Mouse (Mus musculus): ENCODE results near the gene Ccdc71. TPM values are rescaled to one million over a fixed set of nuclear protein-coding genes. Genes with fewer than 3 reads are reported as not detected.

The Ccdc71 gene
- polyA plus RNA-seq, 2 experiments: 29.2 to 45.4 TPM

DNA sequence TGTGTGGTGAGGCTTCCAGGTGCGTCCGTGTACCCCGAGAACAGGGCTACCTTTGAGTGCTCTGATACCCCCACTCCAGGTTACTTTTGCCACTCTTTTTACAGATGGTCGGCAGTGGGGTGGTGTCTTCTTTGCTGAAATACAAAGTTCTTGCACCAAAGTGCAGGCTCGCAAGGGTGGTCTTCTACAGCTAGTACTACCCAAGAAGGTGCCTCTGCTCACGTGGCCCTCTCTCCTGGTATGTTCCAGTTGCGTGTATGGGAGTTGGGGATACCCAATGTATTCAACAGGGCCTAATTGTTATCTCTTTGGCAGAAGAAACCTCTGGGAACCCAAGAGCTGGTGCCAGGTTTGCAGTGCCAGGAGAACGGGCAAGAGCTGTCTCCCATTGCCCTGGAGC is 32.9 kb downstream of the Ccdc71 start:
- H3K4me1 ChIP-seq (ENCODE audit: control insufficient read depth, insufficient read depth, low read length): peaks cover 12% of the 10 kb centered on the region
- ATAC-seq (ENCODE audit: low FRiP score, low read depth): no peak
- no peak overlapping the region for H3K4me3 ChIP-seq (replicated peaks; ENCODE audit: low read length)
- WGBS: 95% methylated on average over 8 of the region's 8 CpGs
- no peaks in the 10 kb centered on the region for H3K27me3 ChIP-seq (ENCODE audit: control insufficient read depth, insufficient read depth, low read length)
- H3K9me3 ChIP-seq (ENCODE audit: control insufficient read depth, low read length): no peaks in the 10 kb centered on the region
- no peak overlapping the region for H3K9ac ChIP-seq (ENCODE audit: low read depth, low read length, severe bottlenecking)
- peaks cover 83% of the 10 kb centered on the region for H3K36me3 ChIP-seq (ENCODE audit: control insufficient read depth, insufficient read depth, low read length)
- H3K4me2 ChIP-seq (replicated peaks; ENCODE audit: low read depth, low read length, severe bottlenecking): no peak overlapping the region
- no peak for TF ChIP-seq POLR2A (IDR thresholded peaks at IDR 0.05; ENCODE audit: borderline replicate concordance, extremely low read depth, insufficient read depth, insufficient read length)
- no peak for DNase-seq (ENCODE audit: low spot score)
- no peak overlapping the region for H3K27ac ChIP-seq (replicated peaks; ENCODE audit: low read depth, low read length)

- H3K4me1 ChIP-seq (ENCODE audit: control insufficient read depth, insufficient read depth, low read length): peaks cover 12% of the 10 kb centered on the region
- no peak overlapping the region for H3K9ac ChIP-seq (ENCODE audit: low read depth, low read length, severe bottlenecking)
- WGBS: 93% methylated on average over 19 of the region's 19 CpGs
- ATAC-seq (ENCODE audit: low FRiP score, low read depth) (no peak), DNase-seq (ENCODE audit: low spot score) (no peak)
- TF ChIP-seq POLR2A (IDR thresholded peaks at IDR 0.05; ENCODE audit: borderline replicate concordance, extremely low read depth, insufficient read depth, insufficient read length): no peak
- no peaks in the 10 kb centered on the region for H3K27me3 ChIP-seq (ENCODE audit: control insufficient read depth, insufficient read depth, low read length)
- peaks cover 83% of the 10 kb centered on the region for H3K36me3 ChIP-seq (ENCODE audit: control insufficient read depth, insufficient read depth, low read length)
- H3K27ac ChIP-seq (replicated peaks; ENCODE audit: low read depth, low read length): no peak overlapping the region
- no peak overlapping the region for H3K4me2 ChIP-seq (replicated peaks; ENCODE audit: low read depth, low read length, severe bottlenecking)
- H3K9me3 ChIP-seq (ENCODE audit: control insufficient read depth, low read length): no peaks in the 10 kb centered on the region
- H3K4me3 ChIP-seq (replicated peaks; ENCODE audit: low read length): no peak overlapping the region
These were observed 34.0 kb downstream of the Ccdc71 start for GRCm38 (mm10) chr9:108494146-108494825.

DNA sequence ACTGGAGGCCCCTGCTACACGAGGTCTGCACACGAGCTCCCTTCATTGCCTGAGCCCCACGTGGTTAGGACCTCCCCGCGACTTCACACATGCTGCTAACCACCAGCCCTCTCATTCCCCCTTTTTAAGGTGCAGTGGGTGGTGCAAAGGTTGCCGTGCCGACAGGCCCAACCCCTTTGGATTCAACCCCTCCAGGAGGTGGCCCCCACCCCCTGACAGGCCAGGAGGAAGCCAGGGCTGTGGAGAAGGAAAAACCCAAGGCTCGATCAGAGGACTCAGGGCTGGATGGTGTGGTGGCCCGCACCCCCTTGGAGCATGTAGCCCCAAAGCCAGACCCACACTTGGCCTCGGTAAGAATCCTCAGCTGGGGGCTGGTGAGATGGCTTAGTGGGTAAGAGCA is 34.6 kb downstream of the Ccdc71 start:
- peaks cover 83% of the 10 kb centered on the region for H3K36me3 ChIP-seq (ENCODE audit: control insufficient read depth, insufficient read depth, low read length)
- no peak overlapping the region for H3K9ac ChIP-seq (ENCODE audit: low read depth, low read length, severe bottlenecking)
- DNase-seq (ENCODE audit: low spot score) (no peak), ATAC-seq (ENCODE audit: low FRiP score, low read depth) (no peak)
- H3K9me3 ChIP-seq (ENCODE audit: control insufficient read depth, low read length): no peaks in the 10 kb centered on the region
- no peak overlapping the region for H3K27ac ChIP-seq (replicated peaks; ENCODE audit: low read depth, low read length)
- H3K4me1 ChIP-seq (ENCODE audit: control insufficient read depth, insufficient read depth, low read length): peaks cover 12% of the 10 kb centered on the region
- no peak overlapping the region for H3K4me3 ChIP-seq (replicated peaks; ENCODE audit: low read length)
- H3K4me2 ChIP-seq (replicated peaks; ENCODE audit: low read depth, low read length, severe bottlenecking): no peak overlapping the region
- H3K27me3 ChIP-seq (ENCODE audit: control insufficient read depth, insufficient read depth, low read length): no peaks in the 10 kb centered on the region
- no peak for TF ChIP-seq POLR2A (IDR thresholded peaks at IDR 0.05; ENCODE audit: borderline replicate concordance, extremely low read depth, insufficient read depth, insufficient read length)
- 81% methylated on average over 10 of the region's 10 CpGs for WGBS

DNA sequence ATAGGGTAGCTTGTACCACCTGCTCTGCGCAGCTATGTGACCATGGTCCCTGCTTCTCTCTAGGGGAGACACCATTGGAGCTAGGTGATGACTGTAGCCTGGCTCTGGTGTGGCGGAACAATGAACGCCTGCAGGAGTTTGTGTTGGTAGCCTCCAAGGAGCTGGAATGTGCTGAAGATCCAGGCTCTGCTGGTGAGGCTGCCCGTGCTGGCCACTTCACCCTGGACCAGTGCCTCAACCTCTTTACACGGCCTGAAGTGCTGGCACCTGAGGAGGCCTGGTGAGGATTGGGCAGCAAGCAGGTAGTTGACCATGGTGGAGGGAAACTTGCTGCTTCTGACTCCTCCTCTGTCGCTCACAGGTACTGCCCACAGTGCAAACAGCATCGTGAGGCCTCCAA is 38.9 kb downstream of the Ccdc71 start:
- H3K4me2 ChIP-seq (replicated peaks; ENCODE audit: low read depth, low read length, severe bottlenecking): no peak overlapping the region
- H3K9ac ChIP-seq (ENCODE audit: low read depth, low read length, severe bottlenecking): no peak overlapping the region
- no peak overlapping the region for H3K4me3 ChIP-seq (replicated peaks; ENCODE audit: low read length)
- H3K4me1 ChIP-seq (ENCODE audit: control insufficient read depth, insufficient read depth, low read length): no peaks in the 10 kb centered on the region
- WGBS: 92% methylated on average over 7 of the region's 7 CpGs
- no peak overlapping the region for H3K27ac ChIP-seq (replicated peaks; ENCODE audit: low read depth, low read length)
- no peak for ATAC-seq (ENCODE audit: low FRiP score, low read depth)
- DNase-seq (ENCODE audit: low spot score): no peak
- TF ChIP-seq POLR2A (IDR thresholded peaks at IDR 0.05; ENCODE audit: borderline replicate concordance, extremely low read depth, insufficient read depth, insufficient read length): no peak
- peaks cover 91% of the 10 kb centered on the region for H3K36me3 ChIP-seq (ENCODE audit: control insufficient read depth, insufficient read depth, low read length)
- H3K9me3 ChIP-seq (ENCODE audit: control insufficient read depth, low read length): no peaks in the 10 kb centered on the region
- H3K27me3 ChIP-seq (ENCODE audit: control insufficient read depth, insufficient read depth, low read length): no peaks in the 10 kb centered on the region

DNA sequence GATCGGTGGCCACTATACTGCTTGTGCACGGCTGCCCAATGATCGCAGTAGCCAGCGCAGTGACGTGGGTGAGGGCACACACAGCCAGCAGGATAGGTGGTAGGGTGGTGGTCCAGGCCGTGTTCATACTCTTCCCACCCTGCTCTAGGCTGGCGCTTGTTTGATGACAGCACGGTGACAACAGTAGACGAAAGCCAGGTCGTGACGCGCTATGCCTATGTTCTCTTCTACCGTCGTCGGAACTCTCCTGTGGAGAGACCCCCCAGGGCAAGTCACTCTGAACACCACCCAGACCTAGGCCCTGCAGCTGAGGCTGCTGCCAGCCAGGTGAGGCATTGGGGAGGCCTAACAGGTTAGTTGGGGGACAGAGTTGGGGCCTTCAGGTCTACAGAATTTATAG is 39.6 kb downstream of the Ccdc71 start:
- no peak for TF ChIP-seq POLR2A (IDR thresholded peaks at IDR 0.05; ENCODE audit: borderline replicate concordance, extremely low read depth, insufficient read depth, insufficient read length)

More for the DNA sequence above, 39.6 kb downstream of the Ccdc71 start:
- Histone ChIP-seq H3K9me3 (ENCODE audit: control insufficient read depth, low read length) (no peaks in the 10 kb centered on the region), H3K4me3 (replicated peaks; ENCODE audit: low read length) (no peak overlapping the region), H3K4me1 (ENCODE audit: control insufficient read depth, insufficient read depth, low read length) (no peaks in the 10 kb centered on the region), H3K4me2 (replicated peaks; ENCODE audit: low read depth, low read length, severe bottlenecking) (no peak overlapping the region), H3K9ac (ENCODE audit: low read depth, low read length, severe bottlenecking) (no peak overlapping the region), H3K27me3 (ENCODE audit: control insufficient read depth, insufficient read depth, low read length) (no peaks in the 10 kb centered on the region), H3K27ac (replicated peaks; ENCODE audit: low read depth, low read length) (no peak overlapping the region), H3K36me3 (ENCODE audit: control insufficient read depth, insufficient read depth, low read length) (peaks cover 84% of the 10 kb centered on the region)
- DNase-seq (ENCODE audit: low spot score): no peak
- WGBS: 95% methylated on average over 15 of the region's 15 CpGs
- ATAC-seq (ENCODE audit: low FRiP score, low read depth): no peak
